Mouse (Mus musculus): ENCODE data around the gene Gm32742.
"Not testable (repeated sequence)": the region's sequence is repeated elsewhere in the genome, so short reads cannot be mapped to it uniquely, and the experiment has no call there.

The Gm32742 gene

GRCm38 (mm10) chr9:51152079-51152752 is 13.1 kb downstream of the Gm32742 start:
- in situ Hi-C loops (cut with MboI, MseI), result no loop called here

- in situ Hi-C loops (cut with MboI, MseI), result loop anchor here (10.0 kb wide), 1 partner anchor 728 kb away; no protein-coding TSS in a partner anchor
Observed at GRCm38 (mm10) chr9:51147294-51147693, 18.0 kb downstream of the Gm32742 start.

GRCm38 (mm10) chr9:51146496-51146895 is 18.8 kb downstream of the Gm32742 start:
- in situ Hi-C loops (cut with MboI, MseI), result loop anchor here (10.0 kb wide), 1 partner anchor 728 kb away; no protein-coding TSS in a partner anchor

GRCm38 (mm10) chr9:51144218-51144617 is 21.1 kb downstream of the Gm32742 start:
- in situ Hi-C loops (cut with MboI, MseI), result loop anchor here (5.0 to 10.0 kb wide), 2 partner anchors 357 to 731 kb away; no protein-coding TSS in a partner anchor

GRCm38 (mm10) chr9:51143437-51143836 is 21.9 kb downstream of the Gm32742 start:
- in situ Hi-C loops (cut with MboI, MseI), result loop anchor here (5.0 to 10.0 kb wide), 2 partner anchors 356 to 731 kb away; no protein-coding TSS in a partner anchor

- in situ Hi-C loops (cut with MboI, MseI), result loop anchor here (5.0 to 10.0 kb wide), 2 partner anchors 353 to 734 kb away; no protein-coding TSS in a partner anchor
Observed at GRCm38 (mm10) chr9:51140711-51141110, 24.6 kb downstream of the Gm32742 start.

- in situ Hi-C loops (cut with MboI, MseI), result not testable (repeated sequence)
Observed at GRCm38 (mm10) chr9:51139401-51139800, 25.9 kb downstream of the Gm32742 start.

- in situ Hi-C loops (cut with MboI, MseI), result no loop called here
Observed at GRCm38 (mm10) chr9:51138301-51138700, 27.0 kb downstream of the Gm32742 start.

GRCm38 (mm10) chr9:51137836-51138235 is 27.5 kb downstream of the Gm32742 start:
- in situ Hi-C loops (cut with MboI, MseI), result no loop called here

GRCm38 (mm10) chr9:51137432-51137831 is 27.9 kb downstream of the Gm32742 start:
- in situ Hi-C loops (cut with MboI, MseI), result no loop called here

- in situ Hi-C loops (cut with MboI, MseI), result no loop called here
Observed at GRCm38 (mm10) chr9:51136985-51137384, 28.3 kb downstream of the Gm32742 start.

- in situ Hi-C loops (cut with MboI, MseI), result no loop called here
Observed at GRCm38 (mm10) chr9:51114767-51115166, 50.5 kb downstream of the Gm32742 start.

- in situ Hi-C loops (cut with MboI, MseI), result no loop called here
Observed at GRCm38 (mm10) chr9:51105751-51106150, 59.6 kb downstream of the Gm32742 start.

- in situ Hi-C loops (cut with MboI, MseI), result no loop called here
Observed at GRCm38 (mm10) chr9:51103808-51104514, 61.4 kb downstream of the Gm32742 start.

GRCm38 (mm10) chr9:51102963-51103807 is 62.1 kb downstream of the Gm32742 start:
- in situ Hi-C loops (cut with MboI, MseI), result no loop called here

- in situ Hi-C loops (cut with MboI, MseI), result no loop called here
Observed at GRCm38 (mm10) chr9:51101756-51102425, 63.4 kb downstream of the Gm32742 start, which contains the start of gene 4833427G06Rik. Gene 4833427G06Rik, minus strand, starts transcription at chr9:51102078.

- in situ Hi-C loops (cut with MboI, MseI), result no loop called here
Observed at GRCm38 (mm10) chr9:51096306-51096705, 69.0 kb downstream of the Gm32742 start.

- in situ Hi-C loops (cut with MboI, MseI), result no loop called here
Observed at GRCm38 (mm10) chr9:51093697-51094096, 71.6 kb downstream of the Gm32742 start.

GRCm38 (mm10) chr9:51081614-51082013 is 83.7 kb downstream of the Gm32742 start:
- in situ Hi-C loops (cut with MboI, MseI), result no loop called here
